Mouse (Mus musculus): ENCODE results near the gene Ncor2.

Gene Ncor2

GRCm38 (mm10) chr5:125024002-125024401 lies 155.0 kb downstream of the Ncor2 start:
- no peak for DNase-seq (ENCODE audit: low spot score in 2 of 2)

- DNase-seq (ENCODE audit: low spot score in 2 of 2): peak; percentile 33 to 81
These were observed 157.7 kb downstream of the Ncor2 start for GRCm38 (mm10) chr5:125021298-125021697.

- DNase-seq (ENCODE audit: low spot score in 2 of 2): peak in 1 of 2 experiments; percentile 53
These were observed 159.9 kb downstream of the Ncor2 start for GRCm38 (mm10) chr5:125019099-125019498.

- DNase-seq (ENCODE audit: low spot score in 2 of 2): no peak
These were observed 161.7 kb downstream of the Ncor2 start for GRCm38 (mm10) chr5:125017332-125017731.

- no peak for DNase-seq (ENCODE audit: low spot score in 2 of 2)
These were observed 162.4 kb downstream of the Ncor2 start for GRCm38 (mm10) chr5:125016421-125017242.

GRCm38 (mm10) chr5:125015576-125015975 lies 163.4 kb downstream of the Ncor2 start:
- DNase-seq (ENCODE audit: low spot score in 2 of 2): no peak

- no peak for DNase-seq (ENCODE audit: low spot score in 2 of 2)
These were observed 164.0 kb downstream of the Ncor2 start for GRCm38 (mm10) chr5:125015066-125015465.

GRCm38 (mm10) chr5:125014497-125014896 lies 164.5 kb downstream of the Ncor2 start:
- peak; percentile 59 to 61 for DNase-seq (ENCODE audit: low spot score in 2 of 2)

- no peak for DNase-seq (ENCODE audit: low spot score in 2 of 2)
These were observed 167.4 kb downstream of the Ncor2 start for GRCm38 (mm10) chr5:125011628-125012027.

- no peak for DNase-seq (ENCODE audit: low spot score in 2 of 2)
These were observed 167.9 kb downstream of the Ncor2 start for GRCm38 (mm10) chr5:125011166-125011565.

GRCm38 (mm10) chr5:125006896-125007295 lies 172.1 kb downstream of the Ncor2 start:
- DNase-seq (ENCODE audit: low spot score in 2 of 2): no peak

- no peak for DNase-seq (ENCODE audit: low spot score in 2 of 2)
These were observed 173.0 kb downstream of the Ncor2 start for GRCm38 (mm10) chr5:125005871-125006652.

- no peak for DNase-seq (ENCODE audit: low spot score in 2 of 2)
These were observed 175.2 kb downstream of the Ncor2 start for GRCm38 (mm10) chr5:125003873-125004255.

GRCm38 (mm10) chr5:125002969-125003872 lies 175.8 kb downstream of the Ncor2 start, which contains the start of gene Rflna:
Rflna (plus strand) TSS chr5:125003221.
- DNase-seq (ENCODE audit: low spot score in 2 of 2): no peak

GRCm38 (mm10) chr5:125000756-125001250 lies 178.2 kb downstream of the Ncor2 start:
- DNase-seq (ENCODE audit: low spot score in 2 of 2): no peak

- no peak for DNase-seq (ENCODE audit: low spot score in 2 of 2)
These were observed 181.1 kb downstream of the Ncor2 start for GRCm38 (mm10) chr5:124997913-124998312.

GRCm38 (mm10) chr5:124996816-124997215 lies 182.2 kb downstream of the Ncor2 start:
- DNase-seq (ENCODE audit: low spot score in 2 of 2): no peak

GRCm38 (mm10) chr5:124992891-124993290 lies 186.1 kb downstream of the Ncor2 start:
- DNase-seq (ENCODE audit: low spot score in 2 of 2): no peak

- no peak for DNase-seq (ENCODE audit: low spot score in 2 of 2)
These were observed 186.7 kb downstream of the Ncor2 start for GRCm38 (mm10) chr5:124992323-124992722.

- DNase-seq (ENCODE audit: low spot score in 2 of 2): no peak
These were observed 189.3 kb downstream of the Ncor2 start for GRCm38 (mm10) chr5:124989724-124990123.

- no peak for DNase-seq (ENCODE audit: low spot score in 2 of 2)
These were observed 192.4 kb downstream of the Ncor2 start for GRCm38 (mm10) chr5:124986656-124987055.

Data from urinary bladder, postnatal 36 days (tissue).